Mouse (Mus musculus) bone marrow, adult 2 months (tissue): Measurements from ENCODE around the gene Mturn.

Experiments
- CTCF ChIP-seq: fragments of 200-500 bp; IDR thresholded peaks from 2 replicates; pipeline ENCODE4 v1.5.1; 2011; ENCODE audit warnings: low read length, control low read depth; ENCODE audit not compliant: control insufficient read depth, insufficient read depth
- POLR2A ChIP-seq: fragments of 200-500 bp; IDR thresholded peaks from 2 replicates; pipeline ENCODE4 v1.6.1; 2011; ENCODE audit warnings: low read depth, mild to moderate bottlenecking, control low read depth, low read length, borderline replicate concordance; ENCODE audit not compliant: control insufficient read depth

GRCm38 (mm10) chr6:54685716-54686395 is 4.4 kb downstream of the Mturn start:
- TF ChIP-seq CTCF, result no peak
- TF ChIP-seq POLR2A, result no peak
